Mouse (Mus musculus): Measurements from ENCODE around the gene Itsn2.
"Not testable (repeated sequence)": the region's sequence is repeated elsewhere in the genome, so short reads cannot be mapped to it uniquely, and the experiment has no call there.

Itsn2 gene

DNA sequence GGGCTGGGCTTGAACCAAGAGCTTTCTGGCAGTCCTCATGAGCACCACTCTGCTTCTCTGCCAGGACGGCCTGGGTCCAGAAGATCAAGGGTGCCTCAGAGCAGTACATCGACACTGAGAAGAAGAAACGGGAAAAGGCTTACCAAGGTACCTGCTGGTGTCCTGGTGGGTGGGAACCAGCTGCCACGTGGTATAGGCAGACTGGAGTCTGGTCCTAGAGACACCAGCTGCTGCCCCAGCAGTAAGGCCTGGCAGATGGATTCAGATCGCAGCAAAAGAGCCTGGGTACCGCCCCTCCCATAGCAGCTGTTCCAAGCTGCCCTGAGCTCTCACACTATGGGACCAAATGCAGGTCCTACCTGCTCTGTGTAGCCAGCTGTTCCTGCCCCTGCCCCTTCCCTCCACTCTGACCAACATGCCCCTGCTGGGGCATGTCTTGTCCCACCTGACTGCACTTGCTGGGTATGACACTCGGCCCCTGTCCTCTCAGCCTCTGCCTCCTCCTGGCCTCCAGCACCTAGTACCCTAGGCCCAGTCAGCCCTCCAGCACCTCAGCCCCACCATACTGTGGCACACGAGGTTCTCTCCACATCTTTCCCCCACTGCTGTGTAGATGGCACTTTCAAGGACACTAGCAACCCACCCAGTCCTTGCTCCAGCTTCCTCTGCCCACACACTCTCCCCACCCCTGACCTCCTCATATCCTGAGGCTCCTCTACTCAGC, 116.6 kb downstream of the Itsn2 start:
- no peak for DNase-seq (ENCODE audit: low read depth)

GRCm38 (mm10) chr12:4709926-4710325, 117.5 kb downstream of the Itsn2 start:
- no peak for DNase-seq (ENCODE audit: low read depth)

GRCm38 (mm10) chr12:4713361-4713760, 120.9 kb downstream of the Itsn2 start:
- no peak for DNase-seq (ENCODE audit: low read depth)

GRCm38 (mm10) chr12:4715606-4716005, 123.2 kb downstream of the Itsn2 start:
- no peak for DNase-seq (ENCODE audit: low read depth)

- DNase-seq (ENCODE audit: low read depth) = peak; percentile 42
Observed at GRCm38 (mm10) chr12:4717417-4717816, 125.0 kb downstream of the Itsn2 start.

DNA sequence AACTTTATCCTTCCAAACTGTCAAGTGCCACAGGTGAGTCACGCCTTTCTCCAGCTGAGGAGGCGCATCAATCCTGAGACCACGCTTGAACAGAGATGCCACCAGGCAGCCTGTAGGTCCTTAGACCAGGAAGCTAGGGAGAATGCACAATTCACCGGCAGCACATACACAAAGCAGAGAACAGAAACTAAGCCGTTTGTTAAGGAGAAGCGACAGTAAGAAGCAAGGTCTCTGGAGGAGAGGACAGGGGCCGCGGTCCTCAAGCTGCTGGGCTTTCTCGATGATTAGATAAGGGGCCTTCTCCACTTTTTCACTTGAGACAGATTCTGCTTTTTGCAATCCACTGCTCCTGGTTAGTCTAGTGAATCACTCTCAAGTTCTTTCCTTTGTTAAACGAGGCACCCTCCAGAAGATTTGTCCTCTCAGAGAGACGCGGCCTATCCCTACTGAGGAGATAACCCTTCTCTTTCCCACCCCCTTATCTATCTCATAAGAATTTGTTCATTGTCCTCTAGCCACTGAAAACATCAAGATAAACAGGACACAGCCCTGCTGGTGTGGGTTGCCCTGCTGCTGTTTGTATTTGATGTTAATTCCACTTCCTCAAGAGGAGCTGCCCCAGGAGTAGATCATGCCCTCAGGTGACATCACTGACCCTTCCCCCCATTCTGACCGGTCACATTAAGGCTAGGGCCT, 126.8 kb downstream of the Itsn2 start:
- DNase-seq (ENCODE audit: low read depth) = no peak

- no peak for DNase-seq (ENCODE audit: low read depth)
Observed at GRCm38 (mm10) chr12:4719762-4720754, 127.6 kb downstream of the Itsn2 start.

DNA sequence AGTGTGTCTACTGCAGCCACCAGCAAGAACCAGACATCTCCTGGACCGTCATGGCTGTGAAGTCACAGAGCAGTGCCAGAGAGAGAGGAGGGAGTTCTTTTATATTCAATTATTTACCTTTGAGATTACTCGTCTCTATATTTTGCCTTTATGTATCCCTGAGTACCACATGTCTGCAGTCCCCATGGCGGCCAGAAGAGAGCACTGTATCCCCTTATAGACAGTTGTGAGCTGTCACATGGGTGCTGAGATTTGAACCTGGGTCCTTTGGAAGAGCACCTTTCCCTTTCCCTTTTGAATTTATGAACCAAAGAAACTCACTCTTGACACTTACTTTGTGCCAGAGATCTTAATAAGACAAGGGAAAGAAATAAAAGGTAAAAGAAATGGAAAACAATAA, 136.7 kb downstream of the Itsn2 start:
- DNase-seq (ENCODE audit: low read depth) = no peak

DNA sequence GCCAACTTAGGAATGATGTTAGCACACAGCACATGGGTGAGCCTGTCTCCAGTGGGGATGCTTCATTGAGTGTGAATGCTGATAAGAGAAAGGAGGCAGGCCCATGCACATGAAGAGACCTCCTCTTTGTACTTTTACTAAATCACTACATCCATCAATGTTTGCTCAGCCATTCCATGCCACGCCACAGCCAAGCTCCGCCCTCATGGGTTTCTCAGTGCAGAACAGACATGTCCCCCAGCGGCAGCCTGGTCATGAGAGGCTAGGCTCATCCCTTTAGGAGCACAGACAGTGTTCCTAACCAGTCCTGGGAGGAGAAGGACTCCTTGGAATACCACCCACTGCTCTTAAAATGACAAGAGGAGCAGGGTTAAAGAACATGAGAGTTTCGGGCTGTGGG, 139.2 kb downstream of the Itsn2 start:
- no peak for DNase-seq (ENCODE audit: low read depth)

DNA sequence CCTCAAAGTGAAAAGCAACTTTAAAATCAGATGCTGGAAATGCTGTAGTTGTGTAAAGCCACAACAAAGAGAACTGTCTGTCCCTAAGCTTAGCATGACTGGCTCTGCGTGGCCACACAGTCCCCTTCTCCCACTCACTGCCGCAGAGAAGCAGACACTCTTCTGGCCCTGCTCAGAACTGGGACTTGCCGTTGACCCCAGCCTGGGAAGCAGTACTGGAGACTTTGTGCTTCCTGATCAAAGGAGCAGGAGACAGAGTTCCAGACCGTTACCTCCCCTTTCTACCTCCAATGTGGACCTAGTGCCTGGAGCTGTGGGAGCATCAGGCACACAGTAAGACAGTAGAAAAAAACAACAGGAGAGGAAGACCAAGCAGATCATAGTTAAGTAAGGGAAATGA, 139.9 kb downstream of the Itsn2 start:
- DNase-seq (ENCODE audit: low read depth) = no peak

DNA sequence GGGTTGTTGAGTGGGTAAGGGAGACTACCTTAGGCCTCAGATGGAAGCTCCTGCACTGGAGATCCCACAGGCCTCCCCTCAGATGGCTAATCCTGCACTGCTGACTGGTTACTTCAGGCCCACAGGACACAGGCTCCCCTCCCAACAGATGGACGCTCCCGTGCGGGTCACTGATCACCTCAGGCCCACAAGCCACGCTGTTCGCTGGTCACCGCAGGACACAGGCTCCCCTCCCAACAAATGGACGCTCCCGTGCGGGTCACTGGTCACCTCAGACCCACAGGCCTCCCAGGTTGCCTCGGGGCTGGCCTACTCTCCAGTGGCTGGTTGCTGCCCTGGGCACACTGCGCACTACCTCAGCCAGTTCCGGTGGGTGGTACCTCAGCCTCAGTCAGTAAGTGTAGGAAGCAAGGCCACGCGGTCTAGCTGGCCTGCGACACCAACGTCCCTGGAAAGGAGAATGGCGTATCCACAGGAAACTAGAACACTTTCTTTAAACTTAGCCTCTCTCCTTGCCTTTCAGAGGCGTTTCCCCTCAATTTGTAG, 145.7 kb downstream of the Itsn2 start, which contains the start of gene Fam228a:
TSS of gene Fam228a (minus strand) at position 400 of the 546 bp plus-strand sequence.
- no peak for DNase-seq (ENCODE audit: low read depth)

- DNase-seq (ENCODE audit: low read depth) = no peak
Observed at GRCm38 (mm10) chr12:4740823-4741222, 148.4 kb downstream of the Itsn2 start.

- no peak for DNase-seq (ENCODE audit: low read depth)
Observed at GRCm38 (mm10) chr12:4742183-4742582, 149.7 kb downstream of the Itsn2 start.

DNA sequence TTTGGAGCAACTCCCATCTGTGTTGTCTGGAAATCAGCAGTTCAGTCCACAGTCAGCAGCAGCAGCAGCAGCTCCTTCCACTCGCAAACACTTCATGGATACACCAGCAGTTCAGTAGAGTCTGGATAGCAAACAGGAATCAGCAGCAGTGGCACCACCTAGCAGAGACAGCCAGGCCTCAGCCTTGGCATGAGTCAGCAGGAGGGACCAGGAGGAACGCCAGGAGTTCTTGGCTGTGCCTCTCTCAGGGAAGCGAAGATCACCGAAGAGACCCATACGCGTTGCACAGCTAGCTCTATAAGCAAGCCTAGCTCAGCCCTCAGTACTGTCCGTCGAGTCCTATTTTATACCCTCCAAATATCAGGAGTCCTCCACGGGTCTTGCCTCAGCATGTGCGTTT, 152.0 kb downstream of the Itsn2 start:
- DNase-seq (ENCODE audit: low read depth) = no peak

- DNase-seq (ENCODE audit: low read depth) = not testable (repeated sequence)
Observed at GRCm38 (mm10) chr12:4754451-4754850, 162.0 kb downstream of the Itsn2 start.

DNA sequence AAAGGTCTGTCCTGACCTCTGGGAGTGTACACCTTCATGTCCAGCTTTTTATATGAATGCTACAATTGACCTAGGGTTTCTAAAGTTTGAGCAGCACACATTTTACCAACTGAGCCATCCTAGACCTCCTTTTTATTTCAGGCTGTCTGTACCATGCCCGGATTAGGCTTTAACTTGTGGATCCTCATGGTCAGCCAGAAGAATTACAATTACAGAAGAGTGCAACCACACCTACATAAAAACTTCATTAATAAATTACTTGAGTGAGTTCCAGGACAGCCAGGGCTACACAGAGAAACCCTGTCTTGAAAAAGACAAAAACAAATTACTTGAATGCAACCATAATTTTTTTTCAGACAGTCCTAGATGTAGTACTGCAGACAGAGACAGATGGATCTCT, 164.6 kb downstream of the Itsn2 start:
- no peak for DNase-seq (ENCODE audit: low read depth)

Data from c-Kit-positive CD71-negative TER-119-negative erythroid progenitor cells, embryonic 14.5 days (primary cell).